Mouse (Mus musculus): Measurements from ENCODE around the gene Srf.

Gene Srf

DNA sequence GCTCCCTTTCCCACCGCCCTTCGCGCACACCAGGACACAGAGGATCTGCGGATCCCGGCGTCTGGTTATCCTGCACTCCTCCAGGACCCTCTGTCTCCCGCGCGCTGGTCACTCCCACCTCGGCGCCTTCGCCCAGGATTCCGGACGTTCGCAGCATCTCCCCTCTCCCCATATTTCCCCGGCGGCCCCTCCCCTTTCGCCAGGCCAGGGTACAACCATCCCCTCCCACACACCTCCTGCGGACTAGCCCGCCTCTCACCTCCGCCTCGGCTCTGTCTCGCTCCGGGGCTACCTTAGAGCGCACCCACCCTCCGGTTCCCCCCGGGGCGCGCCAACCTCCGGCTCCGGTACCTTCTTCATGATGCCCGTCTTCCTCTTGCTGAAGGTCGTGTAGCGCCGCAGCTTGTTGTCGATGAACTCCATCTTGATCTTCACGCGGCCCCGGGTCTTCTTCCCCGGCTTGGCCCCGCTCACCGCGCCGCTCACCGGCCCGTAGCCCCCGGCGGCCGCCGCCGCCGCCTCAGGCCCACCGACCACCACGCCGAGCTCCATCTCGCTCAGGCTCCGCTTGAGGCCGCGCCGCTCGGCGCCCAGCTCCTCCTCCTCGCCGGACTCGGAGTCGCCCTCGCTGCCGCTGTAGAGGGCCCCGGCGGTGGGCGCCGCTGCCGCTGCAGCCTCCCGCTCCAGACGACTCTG is 850 bp downstream of the Srf start:
- peak; percentile 35 to 60 for DNase-seq

DNA sequence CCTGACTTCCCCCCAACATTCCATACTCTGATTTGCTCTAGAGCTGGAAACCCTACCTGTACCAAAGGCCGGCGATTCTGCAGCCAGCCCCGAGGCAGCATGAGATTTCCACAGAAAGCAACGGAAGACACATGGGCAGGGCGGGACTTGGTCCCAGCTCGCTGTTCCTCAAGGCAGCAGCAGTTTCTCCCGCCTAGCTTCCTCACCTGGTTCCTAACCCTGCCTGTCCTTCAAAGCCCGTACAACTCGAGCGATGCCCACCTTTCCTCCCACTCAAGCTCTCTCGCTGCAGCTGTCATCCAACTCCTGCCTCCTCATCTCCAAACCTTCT is 1.4 kb downstream of the Srf start:
- peak; percentile 57 for DNase-seq

GRCm38 (mm10) chr17:46553926-46554325 is 2.0 kb downstream of the Srf start:
- DNase-seq, result no peak

DNA sequence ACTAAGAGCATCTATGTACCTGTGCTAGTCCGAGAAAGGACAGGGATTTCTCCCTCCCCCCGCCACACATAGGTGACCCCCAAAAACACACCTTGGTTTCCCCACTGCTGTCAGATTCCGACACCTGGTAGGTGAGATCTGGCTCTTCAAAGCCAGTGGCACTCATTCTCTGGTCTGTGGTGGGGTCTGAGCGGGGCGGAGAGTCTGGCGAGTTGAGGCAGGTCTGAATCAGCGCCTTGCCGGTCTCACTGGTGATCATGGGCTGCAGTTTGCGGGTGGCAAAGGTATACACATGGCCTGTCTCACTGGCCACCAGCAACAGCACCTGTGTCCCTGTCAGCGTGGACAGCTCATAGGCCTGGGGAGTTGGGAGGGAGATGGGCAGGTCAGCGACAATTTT is 2.5 kb downstream of the Srf start:
- peak in 1 of 2 experiments; percentile 36 for DNase-seq

DNA sequence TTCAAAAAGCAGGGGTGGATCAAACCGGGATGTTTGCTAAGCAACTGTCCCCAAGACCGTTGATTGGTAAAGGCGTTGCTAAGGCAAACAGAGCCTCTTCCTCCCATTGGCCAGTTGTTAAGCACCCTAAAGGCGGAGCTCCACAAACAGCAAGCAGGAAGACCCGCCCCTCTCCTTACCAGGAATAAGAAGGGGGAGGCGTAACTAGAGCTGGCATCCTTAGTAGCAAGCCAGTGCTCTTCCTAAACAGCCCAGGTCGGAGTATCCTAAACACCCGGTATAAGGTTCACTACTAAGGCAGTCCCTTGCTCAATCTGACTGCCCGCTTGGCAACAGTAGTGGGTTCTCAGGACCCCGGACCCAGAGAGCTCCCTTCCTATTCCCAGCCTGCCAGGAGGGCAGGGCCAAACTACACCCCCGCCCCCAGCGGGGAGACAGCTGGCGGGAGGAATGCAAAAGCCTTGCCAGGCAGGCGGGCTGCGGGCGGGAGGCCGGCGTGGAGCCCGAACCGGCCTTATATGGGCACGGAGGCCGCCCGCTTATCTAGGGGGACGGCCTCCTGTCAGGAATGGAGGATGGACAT is 3.0 kb downstream of the Srf start:
- DNase-seq, result peak; percentile 86 to 92

DNA sequence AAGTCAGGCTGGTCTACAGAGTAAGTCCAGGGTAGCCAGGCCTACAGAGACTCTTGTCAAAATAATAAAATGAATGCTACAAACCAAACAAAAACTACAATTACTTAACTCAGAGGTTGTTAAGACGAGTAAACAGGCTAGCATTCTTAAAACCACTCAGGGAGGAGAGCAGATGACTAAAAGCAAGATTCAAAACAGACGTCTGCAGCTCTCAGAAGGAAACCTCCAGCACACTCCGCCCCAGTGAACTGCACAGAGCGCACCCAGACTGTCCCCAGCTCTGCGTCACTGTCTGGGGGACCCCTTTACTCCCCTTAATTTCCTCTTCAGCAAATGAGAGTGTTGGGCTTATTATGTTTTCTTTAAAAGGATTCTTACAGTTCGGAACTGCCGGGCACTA is 3.8 kb downstream of the Srf start:
- no peak for DNase-seq

- DNase-seq, result no peak
Measured at GRCm38 (mm10) chr17:46551369-46551768, 4.6 kb downstream of the Srf start.

- no peak for DNase-seq
Measured at GRCm38 (mm10) chr17:46550904-46551303, 5.1 kb downstream of the Srf start.

GRCm38 (mm10) chr17:46549642-46550041 is 6.3 kb downstream of the Srf start:
- DNase-seq, result no peak

- peak; percentile 56 to 62 for DNase-seq
Measured at GRCm38 (mm10) chr17:46549193-46549592, 6.8 kb downstream of the Srf start.

- DNase-seq, result no peak
Measured at GRCm38 (mm10) chr17:46548741-46549140, 7.2 kb downstream of the Srf start.

DNA sequence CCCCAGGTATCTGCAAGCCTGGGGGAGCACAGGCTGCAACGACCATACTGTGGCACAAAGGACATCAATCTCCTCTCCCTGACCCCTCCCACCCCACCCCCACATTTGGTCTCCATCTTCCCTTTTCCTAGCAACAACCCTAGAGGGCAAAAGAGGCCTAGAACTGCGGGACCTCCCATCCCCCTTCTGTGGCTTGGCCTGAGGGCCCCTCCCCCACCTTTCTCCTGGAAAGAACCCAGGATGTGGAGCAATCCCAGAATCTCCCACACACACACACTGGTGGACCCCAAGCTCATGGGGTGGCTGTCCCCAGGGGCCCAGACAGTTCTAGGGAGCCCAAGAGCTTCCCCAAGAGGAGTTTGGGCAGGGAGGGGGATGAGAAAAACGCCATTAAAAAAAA is 8.1 kb downstream of the Srf start:
- DNase-seq, result no peak

GRCm38 (mm10) chr17:46546995-46547394 is 9.0 kb downstream of the Srf start:
- no peak for DNase-seq

DNA sequence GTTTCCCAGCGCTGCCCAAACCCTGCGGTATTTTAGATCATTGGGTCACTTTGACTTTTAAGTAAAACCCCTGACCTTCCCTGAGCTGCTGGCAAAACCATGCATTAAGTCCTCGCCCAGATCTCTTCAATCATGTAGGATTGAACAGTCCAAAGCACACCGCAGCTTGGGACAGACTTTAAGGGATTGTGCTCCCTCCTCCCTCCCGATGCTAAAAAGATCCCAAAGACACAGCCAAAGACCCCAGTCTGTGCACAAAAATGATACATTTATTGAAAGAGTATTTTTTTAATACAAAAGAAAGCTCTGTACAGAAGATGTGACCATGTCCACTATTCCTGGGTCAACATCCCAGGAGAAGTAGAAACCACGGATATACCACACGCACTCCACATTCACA is 9.4 kb downstream of the Srf start:
- DNase-seq, result no peak

GRCm38 (mm10) chr17:46545813-46546564 is 10.0 kb downstream of the Srf start, which contains the start of gene Cul9:
TSS of gene Cul9 (minus strand) at chr17:46546388.
- DNase-seq, result peak; percentile 93 to 94

DNA sequence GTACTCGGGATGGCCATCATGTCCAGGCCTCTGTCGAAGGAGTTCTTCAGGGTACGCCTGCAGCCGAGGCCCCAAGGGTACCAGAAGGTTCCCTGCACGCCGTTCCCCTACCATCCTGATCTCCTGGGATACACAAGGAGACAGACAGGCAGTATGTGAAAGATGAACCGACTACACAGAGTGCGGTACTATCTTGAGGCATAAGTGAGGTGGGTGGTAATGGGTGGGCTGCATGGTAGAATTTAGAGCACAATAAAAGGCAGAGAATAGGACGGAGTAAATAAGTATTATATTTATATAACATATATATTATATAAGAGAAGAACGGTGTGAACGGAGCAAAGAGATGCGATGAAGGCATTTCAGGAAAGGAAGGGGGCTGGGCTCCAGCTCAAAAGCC is 12.3 kb downstream of the Srf start:
- DNase-seq, result no peak

DNA sequence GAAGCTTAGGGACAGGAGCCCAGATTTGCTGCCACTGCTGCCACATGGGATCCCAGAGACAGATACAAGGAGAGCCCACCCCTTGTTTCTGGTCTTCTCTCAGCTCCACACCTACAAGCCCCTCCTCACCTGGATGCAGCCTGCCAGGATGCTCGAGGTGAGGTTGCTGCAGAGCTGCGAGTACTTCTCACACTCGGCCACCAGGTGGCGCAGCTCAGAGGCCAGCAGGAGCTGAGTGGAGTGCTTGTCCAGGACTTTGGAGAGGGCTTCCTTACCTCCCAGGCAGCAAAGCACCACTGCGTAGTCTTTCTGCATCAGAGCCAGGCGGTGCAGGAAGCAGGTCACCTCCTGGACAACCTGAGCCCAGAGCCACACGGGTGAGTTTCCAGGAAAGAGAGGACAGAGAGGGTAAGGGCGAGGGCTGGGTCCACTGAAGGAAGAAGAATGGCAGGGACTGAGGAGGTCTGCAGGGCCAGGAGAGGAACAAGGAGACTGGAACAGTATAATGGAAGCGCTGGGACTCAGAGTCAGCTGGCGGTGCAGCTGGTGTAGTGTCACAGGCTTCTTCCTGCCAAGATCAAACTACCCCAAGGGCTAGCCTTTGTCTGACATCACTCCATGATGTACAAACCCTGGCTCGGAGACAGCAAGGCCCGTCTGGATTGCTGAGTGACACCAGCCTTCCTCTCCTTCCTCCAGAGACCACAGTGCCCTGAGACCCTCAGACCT is 30.2 kb downstream of the Srf start:
- DNase-seq, result peak; percentile 72 to 81

DNA sequence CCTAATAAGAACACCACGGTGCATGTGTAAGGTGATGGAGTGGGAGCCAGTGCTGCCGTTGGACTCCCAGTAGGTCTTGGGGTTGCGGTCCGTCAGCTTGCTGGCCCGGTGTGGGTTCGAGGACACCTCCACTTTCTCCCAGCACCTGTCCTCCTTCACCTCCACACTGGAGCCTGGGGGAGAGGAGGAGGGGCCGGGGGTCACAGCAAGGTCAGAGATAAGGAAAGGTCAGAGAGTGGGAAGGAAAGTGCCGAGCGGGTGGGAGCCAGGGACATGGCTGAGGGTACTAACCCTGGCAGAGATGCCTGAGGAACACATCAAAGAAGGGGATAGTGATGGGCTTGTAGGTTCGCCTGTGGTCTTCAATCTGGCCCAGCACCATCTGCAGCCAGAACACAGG is 30.9 kb downstream of the Srf start:
- no peak for DNase-seq

DNA sequence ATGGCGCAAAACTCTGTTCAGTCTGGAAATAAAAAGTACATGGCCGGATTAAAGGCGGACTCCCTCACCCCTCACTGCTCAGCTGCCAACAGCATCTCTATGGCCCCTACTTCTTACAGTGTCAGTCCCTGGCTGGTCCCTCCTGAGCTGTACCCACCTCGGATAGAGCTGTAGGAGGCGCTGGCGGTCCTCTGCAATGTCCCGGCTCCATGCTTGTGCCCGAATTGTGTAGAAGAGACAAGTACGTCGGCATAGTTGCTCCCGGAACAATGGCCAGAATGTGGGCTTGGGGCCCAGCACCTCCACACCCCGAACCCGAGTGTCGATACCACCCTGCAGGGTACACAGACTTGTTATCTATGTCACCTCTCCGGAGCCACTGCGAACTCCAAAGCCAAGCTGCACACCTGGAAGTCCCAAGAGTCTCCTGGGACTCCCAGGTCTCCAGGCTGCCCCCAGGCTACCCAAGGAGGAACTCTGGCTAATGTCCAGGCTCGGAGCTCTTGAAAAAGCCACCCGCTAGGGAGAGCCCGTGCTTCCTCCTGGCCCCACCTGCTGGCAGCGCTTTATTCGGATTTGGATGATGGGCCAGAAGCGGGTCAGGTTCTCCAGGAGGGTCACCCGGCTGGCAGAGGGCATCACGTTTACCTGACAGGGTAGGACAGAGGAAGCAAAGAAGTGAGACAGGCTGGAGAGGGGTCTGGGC is 33.9 kb downstream of the Srf start:
- DNase-seq, result no peak

- no peak for DNase-seq
Measured at GRCm38 (mm10) chr17:46521174-46521573, 34.8 kb downstream of the Srf start.

DNA sequence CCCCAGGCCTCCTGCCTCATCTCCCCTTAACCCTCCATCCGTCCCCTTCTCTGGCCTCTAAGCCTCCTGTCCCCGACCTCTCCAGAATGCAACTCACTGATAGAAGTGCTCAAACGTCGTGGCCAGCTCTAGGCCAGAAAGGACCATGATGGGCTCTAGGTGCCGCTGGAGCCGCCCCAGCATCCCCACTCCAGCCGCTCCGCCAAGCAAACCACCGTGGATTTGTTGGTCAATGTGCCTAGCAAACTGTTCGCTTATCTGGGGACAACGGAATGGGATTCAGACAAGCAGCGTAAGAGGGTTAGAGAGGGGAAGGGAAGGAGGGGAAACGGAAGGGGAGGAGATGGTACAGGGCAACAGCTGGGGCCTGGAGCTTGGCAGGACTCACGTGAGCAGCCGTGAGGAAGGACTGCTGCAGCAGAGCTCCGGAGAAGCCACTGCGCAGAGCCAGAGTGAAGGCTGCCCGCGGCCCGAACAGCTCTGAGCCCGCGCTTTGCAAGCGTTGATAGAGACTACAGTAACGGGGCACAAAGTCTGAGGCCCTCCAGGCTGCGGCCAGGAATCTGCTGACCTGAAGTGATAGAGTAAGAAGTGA is 35.5 kb downstream of the Srf start:
- DNase-seq, result no peak

- no peak for DNase-seq
Measured at GRCm38 (mm10) chr17:46519971-46520370, 36.0 kb downstream of the Srf start.

DNA sequence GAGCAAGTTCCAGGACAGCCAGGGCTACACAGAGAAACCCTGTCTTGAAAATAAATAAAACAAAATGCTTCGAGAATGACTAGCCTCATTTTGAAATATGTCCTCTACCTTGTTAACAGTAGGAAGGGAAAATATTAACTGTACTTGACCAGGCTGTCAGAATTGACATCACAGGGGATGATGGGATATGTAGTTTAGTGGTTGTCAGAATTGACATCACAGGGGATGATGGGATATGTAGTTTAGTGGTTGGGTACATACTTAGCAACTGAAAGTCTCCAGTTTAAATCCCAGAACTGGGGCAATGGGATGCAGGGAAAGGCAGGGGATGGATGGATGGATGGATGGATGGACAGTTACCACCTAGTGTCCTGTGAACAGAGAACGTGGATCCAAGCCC is 42.6 kb downstream of the Srf start:
- no peak for DNase-seq
